Mouse (Mus musculus): ENCODE measurements at regions not wholly inside any gene's neighbourhood (a gene's known extent, or its start where the extent isn't known, plus 50 kb on each side); places are given as distances from the start of the nearest gene placed in this dataset.

DNA sequence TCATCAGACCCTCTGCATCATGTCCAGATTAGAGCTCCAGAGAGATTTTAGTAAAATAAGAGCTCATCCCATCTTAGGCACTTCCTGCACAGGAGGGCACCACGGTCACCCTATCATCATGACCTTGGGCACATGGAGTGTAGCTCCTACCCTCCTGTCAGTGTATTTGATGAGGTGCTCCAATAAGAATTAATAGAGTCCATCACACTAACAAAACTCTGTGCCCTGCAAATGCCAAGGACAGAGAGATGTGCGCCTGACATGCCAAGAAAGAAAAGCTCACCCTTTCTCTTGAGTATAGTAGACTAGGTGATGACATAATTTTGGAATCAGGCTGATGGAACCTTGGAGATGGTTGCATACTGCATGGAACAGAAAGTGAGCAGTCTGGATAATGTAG is 371.0 kb upstream of the Fam19a5 start:
- no peak overlapping the region for H3K27ac ChIP-seq (replicated peaks; ENCODE audit: low read depth, low read length)

DNA sequence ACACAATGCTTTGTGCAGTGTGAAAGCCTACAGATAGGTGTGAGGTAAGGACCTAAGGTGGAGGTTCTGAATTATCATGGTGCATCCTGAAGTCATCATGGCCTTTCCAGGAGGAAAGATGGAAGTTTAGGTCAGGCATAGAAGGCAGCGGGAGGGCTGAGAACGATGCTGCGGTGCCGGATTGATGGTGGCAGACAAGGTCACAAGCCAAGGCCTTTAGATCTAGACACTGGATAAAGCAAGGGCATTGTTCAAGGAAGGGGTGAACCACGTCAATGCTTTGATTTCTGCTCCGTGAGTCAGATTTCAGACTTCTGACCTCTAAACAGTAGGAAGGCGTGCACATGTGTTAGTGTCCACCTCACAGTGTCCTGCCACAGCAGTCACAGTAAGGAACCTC is 365.5 kb upstream of the Fam19a5 start:
- Histone ChIP-seq H3K4me1 (ENCODE audit: control insufficient read depth, insufficient read depth, insufficient read length, low read length) (no peaks in the 10 kb centered on the region), H3K27ac (replicated peaks; ENCODE audit: low read depth, low read length) (no peak overlapping the region), H3K4me3 (ENCODE audit: insufficient read depth, low read depth, low read length) (no peak overlapping the region)

More for the DNA sequence above, 371.0 kb upstream of the Fam19a5 start:
- no peak overlapping the region for H3K4me3 ChIP-seq (ENCODE audit: insufficient read depth, low read depth, low read length)
- H3K4me1 ChIP-seq (ENCODE audit: control insufficient read depth, insufficient read depth, insufficient read length, low read length) = no peaks in the 10 kb centered on the region

DNA sequence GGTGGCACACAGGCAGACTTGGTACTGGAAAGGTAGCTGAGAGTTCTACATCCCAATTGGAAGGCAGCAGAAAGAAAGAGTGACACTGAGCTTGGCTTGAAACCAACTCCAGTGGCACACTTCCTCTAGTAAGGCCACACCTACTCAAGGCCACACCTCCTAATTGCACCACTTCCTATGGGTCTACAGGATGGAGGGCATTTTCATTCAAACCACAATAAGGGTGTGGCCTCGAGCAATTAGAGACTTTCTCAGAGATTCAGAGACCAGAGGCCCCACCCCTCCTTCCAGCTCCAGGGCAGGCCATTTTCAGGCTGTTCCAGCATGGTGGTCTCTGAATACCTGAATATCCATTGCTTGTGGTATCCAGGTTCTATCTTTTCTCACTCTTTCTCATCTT is 363.3 kb upstream of the Fam19a5 start:
- Histone ChIP-seq H3K4me3 (ENCODE audit: insufficient read depth, low read depth, low read length) (no peak overlapping the region), H3K4me1 (ENCODE audit: control insufficient read depth, insufficient read depth, insufficient read length, low read length) (no peaks in the 10 kb centered on the region), H3K27ac (replicated peaks; ENCODE audit: low read depth, low read length) (no peak overlapping the region)

DNA sequence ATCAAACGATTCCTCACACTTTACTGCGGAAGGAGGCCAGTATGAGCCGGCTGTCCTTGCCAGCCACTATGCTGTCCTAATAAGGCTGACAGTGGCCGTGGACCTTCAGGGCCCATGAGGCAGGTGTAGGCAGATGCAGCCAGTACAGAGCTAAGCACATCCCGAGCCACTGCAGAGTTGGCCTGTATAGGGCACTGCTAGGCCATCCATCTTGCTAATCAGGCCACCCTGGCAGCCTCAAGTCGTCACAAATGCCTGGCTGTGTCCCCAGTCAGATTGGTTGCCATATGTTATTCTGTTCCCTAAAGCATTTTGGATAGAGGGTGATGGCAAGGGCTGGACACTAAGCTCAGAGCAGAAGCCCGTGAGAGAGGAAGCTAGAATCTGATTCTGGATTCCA is 359.9 kb upstream of the Fam19a5 start:
- H3K4me1 ChIP-seq (ENCODE audit: control insufficient read depth, insufficient read depth, insufficient read length, low read length) = no peaks in the 10 kb centered on the region
- no peak overlapping the region for H3K27ac ChIP-seq (replicated peaks; ENCODE audit: low read depth, low read length)
- no peak overlapping the region for H3K4me3 ChIP-seq (ENCODE audit: insufficient read depth, low read depth, low read length)

DNA sequence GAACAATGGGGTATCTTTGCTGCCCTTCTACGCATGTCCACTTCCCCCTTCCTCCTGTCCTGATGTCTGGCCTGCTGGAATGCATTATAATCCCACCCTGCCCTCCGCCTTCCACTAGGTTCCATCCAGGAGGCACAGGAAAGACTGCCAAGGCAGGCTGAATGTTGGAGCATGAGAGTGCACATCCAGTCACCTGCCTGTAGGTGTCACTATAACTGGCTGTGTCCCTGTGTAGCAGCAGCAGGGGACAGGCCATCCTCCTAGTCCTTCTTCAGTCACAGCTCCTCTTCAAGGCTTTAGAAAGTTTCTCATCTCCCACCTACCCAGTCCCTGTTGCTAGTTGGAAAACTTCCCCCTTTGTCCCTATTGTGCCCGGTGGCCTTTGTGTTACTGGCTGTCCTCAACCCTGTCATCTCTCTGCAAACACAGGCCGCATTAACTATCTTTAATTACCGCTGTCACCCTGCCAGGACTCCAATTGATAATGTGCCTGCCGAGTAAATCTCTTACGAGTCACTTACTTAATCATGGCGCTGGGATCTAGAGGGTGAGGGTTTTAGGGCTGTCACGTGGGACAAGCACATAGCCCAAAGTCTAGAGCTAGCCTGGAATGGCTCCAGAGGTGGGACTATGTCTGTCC is 355.2 kb upstream of the Fam19a5 start:
- Histone ChIP-seq H3K4me1 (ENCODE audit: control insufficient read depth, insufficient read depth, insufficient read length, low read length) (no peaks in the 10 kb centered on the region), H3K27ac (replicated peaks; ENCODE audit: low read depth, low read length) (no peak overlapping the region), H3K4me3 (ENCODE audit: insufficient read depth, low read depth, low read length) (no peak overlapping the region)

DNA sequence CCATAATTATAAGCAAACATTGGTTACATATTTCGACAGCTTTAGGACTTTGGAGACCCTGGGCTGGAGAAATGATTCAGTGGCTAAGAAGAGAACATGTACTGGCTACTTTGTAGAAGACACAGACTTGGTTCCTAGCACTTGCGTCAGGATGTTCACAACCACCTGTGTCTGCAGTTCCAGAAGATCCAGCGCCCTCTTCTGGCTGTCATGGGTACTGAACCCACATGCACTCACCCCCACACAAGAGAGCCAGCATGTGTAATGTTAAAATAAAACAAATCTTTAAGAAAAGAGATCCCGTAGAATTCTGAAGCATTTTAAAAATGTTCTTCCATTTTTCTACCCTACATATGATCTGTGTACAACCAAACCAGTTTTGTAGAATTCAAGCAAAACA is 352.2 kb upstream of the Fam19a5 start:
- Histone ChIP-seq H3K4me3 (ENCODE audit: insufficient read depth, low read depth, low read length) (no peak overlapping the region), H3K4me1 (ENCODE audit: control insufficient read depth, insufficient read depth, insufficient read length, low read length) (no peaks in the 10 kb centered on the region), H3K27ac (replicated peaks; ENCODE audit: low read depth, low read length) (no peak overlapping the region)

DNA sequence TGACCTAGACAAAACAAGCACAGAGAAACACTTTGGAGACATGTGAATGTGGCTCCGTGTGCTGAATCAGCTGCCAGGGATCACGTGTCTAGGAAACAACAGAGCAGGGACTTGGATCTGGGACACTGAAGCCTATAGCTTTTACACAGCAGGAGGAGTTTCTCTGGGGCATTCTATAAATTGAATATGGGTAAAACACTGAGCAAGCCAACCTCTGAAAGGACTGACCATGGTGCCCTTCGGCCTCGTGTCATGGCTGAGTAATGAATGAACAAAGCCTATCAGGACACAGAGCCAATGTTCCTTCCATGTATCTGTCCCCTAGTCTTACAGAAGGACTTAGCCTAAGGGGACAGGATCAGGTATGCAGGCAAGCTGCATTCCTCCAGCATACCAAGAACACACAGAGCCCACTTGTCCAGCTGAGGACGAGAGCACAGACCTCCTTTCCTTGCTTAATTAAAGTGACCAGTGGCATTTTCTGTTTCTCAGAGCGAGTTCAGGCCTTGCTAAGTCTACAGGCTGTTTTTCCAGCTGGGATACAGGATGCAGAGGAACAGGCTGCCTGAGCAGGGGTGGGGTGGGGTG is 347.7 kb upstream of the Fam19a5 start:
- Histone ChIP-seq H3K4me3 (ENCODE audit: insufficient read depth, low read depth, low read length) (no peak overlapping the region), H3K4me1 (ENCODE audit: control insufficient read depth, insufficient read depth, insufficient read length, low read length) (no peaks in the 10 kb centered on the region), H3K27ac (replicated peaks; ENCODE audit: low read depth, low read length) (no peak overlapping the region)

DNA sequence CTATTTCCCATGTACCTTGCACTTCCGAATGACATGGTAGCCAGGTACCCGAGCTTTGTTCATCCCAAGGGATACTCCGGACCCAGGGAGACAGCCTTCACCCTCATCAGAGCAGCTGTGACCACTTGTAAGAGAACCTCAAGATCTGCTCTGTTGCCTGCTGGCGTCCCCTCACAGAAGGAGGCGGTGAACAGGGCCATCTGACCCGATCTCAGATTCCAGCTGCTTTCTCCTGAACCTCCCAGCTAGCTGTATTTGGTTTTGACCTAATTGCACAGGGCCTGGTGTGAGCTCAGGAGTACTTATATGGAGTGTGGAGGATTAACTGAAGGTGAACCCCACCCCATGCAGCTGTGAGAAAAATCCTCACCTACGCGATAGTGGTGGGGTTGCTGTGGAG is 344.5 kb upstream of the Fam19a5 start:
- Histone ChIP-seq H3K27ac (replicated peaks; ENCODE audit: low read depth, low read length) (no peak overlapping the region), H3K4me3 (ENCODE audit: insufficient read depth, low read depth, low read length) (no peak overlapping the region), H3K4me1 (ENCODE audit: control insufficient read depth, insufficient read depth, insufficient read length, low read length) (no peaks in the 10 kb centered on the region)

DNA sequence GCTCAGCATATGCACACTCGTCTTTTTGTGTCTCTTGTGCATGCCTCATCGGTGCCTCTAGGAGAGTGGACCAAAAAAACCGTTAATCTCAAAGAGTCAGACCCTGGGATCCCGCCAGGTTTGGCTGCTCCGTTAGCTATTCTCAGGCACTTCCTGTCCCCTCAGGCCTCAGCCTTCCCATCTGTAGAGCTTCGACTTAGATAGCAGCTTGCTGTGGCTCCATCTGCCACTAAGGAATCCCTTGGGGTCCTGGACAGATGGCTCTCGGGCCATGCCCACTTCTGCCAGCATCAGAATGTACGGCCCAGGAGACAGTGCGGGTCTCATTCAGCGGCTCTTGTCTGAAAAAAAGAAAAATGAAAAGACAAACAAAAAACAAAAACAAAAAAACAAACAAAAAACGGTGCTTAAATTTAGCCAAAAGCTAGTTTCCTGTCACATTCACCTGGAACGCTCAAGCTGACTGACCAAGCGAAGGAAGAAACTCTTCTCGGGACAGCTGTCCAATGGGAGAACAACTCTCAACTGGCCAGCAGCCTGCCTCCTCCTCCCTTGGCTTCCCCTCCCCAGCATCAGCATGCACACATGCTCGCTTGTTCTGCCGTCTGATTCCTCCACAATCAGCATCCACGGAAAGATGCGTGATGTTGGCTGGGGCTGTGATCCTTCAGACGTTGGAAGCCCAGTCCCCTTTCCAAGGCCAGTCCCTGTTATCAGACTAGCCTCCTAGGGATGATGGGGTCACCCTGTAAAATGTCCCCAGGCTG is 343.6 kb upstream of the Fam19a5 start:
- no peaks in the 10 kb centered on the region for H3K4me1 ChIP-seq (ENCODE audit: control insufficient read depth, insufficient read depth, insufficient read length, low read length)
- H3K4me3 ChIP-seq (ENCODE audit: insufficient read depth, low read depth, low read length) = no peak overlapping the region
- no peak overlapping the region for H3K27ac ChIP-seq (replicated peaks; ENCODE audit: low read depth, low read length)

DNA sequence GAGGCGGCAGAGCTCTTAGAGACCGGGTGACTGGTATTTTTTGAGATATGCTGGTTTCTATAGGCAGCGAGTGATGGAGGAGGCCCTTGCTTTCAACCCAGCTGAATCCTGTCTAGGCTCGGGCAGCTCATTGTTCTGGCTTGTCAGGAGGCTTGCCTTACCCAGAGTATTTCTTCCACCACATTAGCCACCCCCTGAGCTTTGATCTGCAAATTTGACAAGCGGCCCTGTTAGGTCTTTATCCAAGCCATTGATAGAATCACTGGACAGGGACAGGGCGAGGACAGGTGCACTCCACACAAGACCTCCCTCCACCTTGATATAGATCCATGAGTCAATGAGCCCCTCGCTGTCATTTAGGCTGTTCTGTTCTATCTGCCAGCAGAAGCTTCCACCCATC is 343.0 kb upstream of the Fam19a5 start:
- H3K4me3 ChIP-seq (ENCODE audit: insufficient read depth, low read depth, low read length) = no peak overlapping the region
- no peak overlapping the region for H3K27ac ChIP-seq (replicated peaks; ENCODE audit: low read depth, low read length)
- no peaks in the 10 kb centered on the region for H3K4me1 ChIP-seq (ENCODE audit: control insufficient read depth, insufficient read depth, insufficient read length, low read length)

DNA sequence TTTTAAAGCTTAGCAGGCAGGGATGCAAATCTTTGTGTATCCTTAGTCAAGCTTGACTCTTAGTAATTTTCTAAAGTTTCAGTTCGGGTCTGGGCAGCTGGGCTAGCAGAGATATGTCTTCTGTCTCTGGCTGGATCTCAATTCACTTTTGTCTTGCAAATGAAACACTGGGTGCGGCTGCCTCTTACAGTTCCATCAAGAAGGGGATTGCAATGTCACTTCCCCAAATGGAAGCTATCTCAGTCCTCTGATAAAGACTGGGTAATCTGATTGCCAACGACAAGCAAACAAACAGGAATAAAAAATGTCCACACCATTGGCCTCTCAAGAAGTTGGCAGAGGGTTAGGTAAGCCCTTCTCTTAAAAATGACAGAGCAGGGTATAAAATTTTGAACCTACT is 314.1 kb upstream of the Fam19a5 start:
- Histone ChIP-seq H3K4me3 (ENCODE audit: insufficient read depth, low read depth, low read length) (no peak overlapping the region), H3K27ac (replicated peaks; ENCODE audit: low read depth, low read length) (no peak overlapping the region), H3K4me1 (ENCODE audit: control insufficient read depth, insufficient read depth, insufficient read length, low read length) (no peaks in the 10 kb centered on the region)

DNA sequence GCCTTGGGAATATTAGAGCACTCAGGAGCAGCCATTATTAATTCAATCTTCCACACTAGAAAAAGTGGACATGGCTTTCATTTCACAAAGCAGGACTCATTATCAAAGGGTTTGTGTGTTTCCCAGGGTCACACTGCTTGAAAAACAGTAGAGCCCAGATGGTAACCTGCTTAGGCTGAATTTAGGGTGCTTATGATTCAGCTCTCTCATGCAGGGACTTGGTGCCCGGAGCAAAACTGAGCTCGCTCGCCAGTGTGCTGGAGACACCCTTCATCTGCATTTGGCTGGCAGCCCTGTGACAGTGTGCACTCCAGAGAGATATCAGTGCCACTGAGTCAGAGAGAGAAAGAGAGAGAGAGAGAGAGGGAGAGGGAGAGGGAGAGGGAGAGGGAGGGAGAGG is 308.0 kb upstream of the Fam19a5 start:
- no peak overlapping the region for H3K27ac ChIP-seq (replicated peaks; ENCODE audit: low read depth, low read length)
- no peak overlapping the region for H3K4me3 ChIP-seq (ENCODE audit: insufficient read depth, low read depth, low read length)
- no peaks in the 10 kb centered on the region for H3K4me1 ChIP-seq (ENCODE audit: control insufficient read depth, insufficient read depth, insufficient read length, low read length)

DNA sequence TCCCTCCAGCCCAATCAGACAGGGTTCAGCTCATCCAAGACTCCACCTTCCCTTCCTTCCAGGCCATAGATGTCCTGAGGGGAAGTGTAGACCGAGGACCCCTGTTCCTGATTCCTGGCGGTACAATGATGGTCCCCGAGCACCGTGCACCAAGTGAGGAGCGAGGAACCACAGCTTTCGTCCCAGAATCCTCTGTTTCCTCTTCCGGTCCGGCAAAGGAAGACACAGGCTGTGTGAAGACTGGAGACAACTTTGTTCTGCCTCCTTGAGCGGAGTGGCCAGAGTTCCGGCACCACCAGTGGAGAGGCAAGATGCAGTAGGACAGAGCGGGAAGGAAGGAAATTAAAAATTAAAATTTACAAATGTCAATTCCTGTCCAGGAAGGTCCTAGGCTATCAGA is 305.0 kb upstream of the Fam19a5 start:
- no peak overlapping the region for H3K4me3 ChIP-seq (ENCODE audit: insufficient read depth, low read depth, low read length)
- H3K27ac ChIP-seq (replicated peaks; ENCODE audit: low read depth, low read length) = no peak overlapping the region
- H3K4me1 ChIP-seq (ENCODE audit: control insufficient read depth, insufficient read depth, insufficient read length, low read length) = no peaks in the 10 kb centered on the region

DNA sequence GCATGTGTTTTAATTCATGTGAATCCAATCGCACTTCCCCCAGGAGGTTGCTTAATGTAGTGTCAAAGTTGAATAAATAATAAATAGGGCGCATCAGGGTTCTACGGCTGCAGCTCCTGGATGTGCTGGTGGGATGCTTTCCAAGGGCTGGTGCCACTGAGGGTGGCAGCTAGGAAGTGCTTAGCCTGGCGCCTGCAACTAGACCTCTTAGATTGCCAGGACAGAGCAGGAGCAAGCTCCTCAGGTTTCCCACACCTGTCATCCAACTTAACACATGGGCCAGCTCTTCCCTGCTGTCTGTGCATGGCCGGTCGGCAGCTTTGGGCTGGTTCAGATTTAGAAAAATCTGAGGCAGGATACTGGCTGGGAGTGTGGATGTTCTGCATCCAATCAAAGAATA is 282.6 kb upstream of the Fam19a5 start:
- no peaks in the 10 kb centered on the region for H3K4me1 ChIP-seq (ENCODE audit: control insufficient read depth, insufficient read depth, insufficient read length, low read length)
- H3K27ac ChIP-seq (replicated peaks; ENCODE audit: low read depth, low read length) = no peak overlapping the region
- H3K4me3 ChIP-seq (ENCODE audit: insufficient read depth, low read depth, low read length) = no peak overlapping the region

DNA sequence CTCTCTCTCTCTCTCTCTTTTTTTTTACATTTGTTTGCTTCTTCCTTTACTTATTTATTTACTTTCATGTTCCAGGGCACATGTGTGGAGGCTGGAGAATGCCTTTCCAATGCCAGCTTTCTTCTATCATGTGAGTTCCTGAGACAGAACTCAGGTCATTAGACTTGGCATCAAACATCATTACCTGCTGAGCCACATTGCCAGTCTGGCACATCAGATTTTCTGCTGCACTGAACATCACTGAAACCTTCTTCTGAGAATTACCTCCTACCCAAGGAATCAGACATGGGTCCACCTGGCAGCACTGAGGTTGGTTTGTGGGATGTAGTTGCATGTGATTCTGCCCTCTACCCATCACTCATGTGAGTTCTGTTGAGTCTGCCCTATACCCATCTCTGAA is 279.2 kb upstream of the Fam19a5 start:
- Histone ChIP-seq H3K4me1 (ENCODE audit: control insufficient read depth, insufficient read depth, insufficient read length, low read length) (no peaks in the 10 kb centered on the region), H3K27ac (replicated peaks; ENCODE audit: low read depth, low read length) (no peak overlapping the region), H3K4me3 (ENCODE audit: insufficient read depth, low read depth, low read length) (no peak overlapping the region)

DNA sequence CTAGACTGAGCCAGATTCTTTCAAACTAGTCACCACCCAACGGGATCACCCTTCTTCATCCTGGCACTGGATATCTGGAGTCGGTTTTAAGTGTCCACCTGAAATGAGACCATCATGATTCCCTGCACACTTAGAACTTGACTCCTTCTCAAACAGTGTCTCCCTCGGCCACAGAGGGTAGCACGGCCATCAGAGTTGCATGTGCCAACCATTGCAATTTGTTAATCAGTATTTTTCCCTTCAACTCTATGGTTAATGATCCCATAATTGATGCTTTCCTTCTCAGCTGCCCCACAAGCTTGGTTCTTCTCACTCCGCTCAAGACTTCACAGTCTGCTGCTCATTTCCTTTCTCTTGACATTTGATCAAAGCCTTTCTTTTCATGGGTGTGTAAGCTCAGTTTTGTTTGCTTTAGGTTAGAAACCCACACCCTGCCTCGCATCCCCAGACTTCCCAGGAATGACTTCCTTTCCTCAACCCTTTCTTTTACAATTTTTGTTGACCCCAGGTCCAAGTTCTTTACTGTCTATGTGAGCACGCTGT is 253.0 kb upstream of the Fam19a5 start:
- Histone ChIP-seq H3K4me1 (ENCODE audit: control insufficient read depth, insufficient read depth, insufficient read length, low read length) (no peaks in the 10 kb centered on the region), H3K4me3 (ENCODE audit: insufficient read depth, low read depth, low read length) (no peak overlapping the region), H3K27ac (replicated peaks; ENCODE audit: low read depth, low read length) (no peak overlapping the region)
